Mouse (Mus musculus): Measurements from ENCODE around the gene Tex21. TPM values are rescaled to one million over a fixed set of nuclear protein-coding genes. Genes with fewer than 3 reads are reported as not detected.

Gene Tex21
- 0.30 TPM for total RNA-seq (2023)

DNA sequence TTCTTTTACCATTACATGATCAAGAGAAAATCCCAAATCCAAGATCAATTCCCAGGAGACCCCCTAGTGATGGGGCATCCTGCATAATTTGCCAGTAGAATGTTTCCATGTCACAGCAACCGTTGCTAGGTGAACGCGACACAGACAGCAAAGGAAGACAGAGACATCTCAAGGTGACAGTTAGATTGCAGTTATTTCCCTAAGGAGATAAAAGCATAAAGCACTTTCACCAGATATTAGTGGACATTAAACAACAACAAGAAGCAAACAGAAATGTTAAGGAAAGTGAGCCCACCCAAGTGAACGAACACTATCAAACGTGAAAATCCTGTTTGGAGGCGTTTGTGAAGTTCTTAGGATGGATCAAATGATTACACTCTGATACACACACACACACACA, at the start of gene Tex21:
Gene Tex21, minus strand, starts transcription at position 101 of the 400 bp plus-strand sequence.

DNA sequence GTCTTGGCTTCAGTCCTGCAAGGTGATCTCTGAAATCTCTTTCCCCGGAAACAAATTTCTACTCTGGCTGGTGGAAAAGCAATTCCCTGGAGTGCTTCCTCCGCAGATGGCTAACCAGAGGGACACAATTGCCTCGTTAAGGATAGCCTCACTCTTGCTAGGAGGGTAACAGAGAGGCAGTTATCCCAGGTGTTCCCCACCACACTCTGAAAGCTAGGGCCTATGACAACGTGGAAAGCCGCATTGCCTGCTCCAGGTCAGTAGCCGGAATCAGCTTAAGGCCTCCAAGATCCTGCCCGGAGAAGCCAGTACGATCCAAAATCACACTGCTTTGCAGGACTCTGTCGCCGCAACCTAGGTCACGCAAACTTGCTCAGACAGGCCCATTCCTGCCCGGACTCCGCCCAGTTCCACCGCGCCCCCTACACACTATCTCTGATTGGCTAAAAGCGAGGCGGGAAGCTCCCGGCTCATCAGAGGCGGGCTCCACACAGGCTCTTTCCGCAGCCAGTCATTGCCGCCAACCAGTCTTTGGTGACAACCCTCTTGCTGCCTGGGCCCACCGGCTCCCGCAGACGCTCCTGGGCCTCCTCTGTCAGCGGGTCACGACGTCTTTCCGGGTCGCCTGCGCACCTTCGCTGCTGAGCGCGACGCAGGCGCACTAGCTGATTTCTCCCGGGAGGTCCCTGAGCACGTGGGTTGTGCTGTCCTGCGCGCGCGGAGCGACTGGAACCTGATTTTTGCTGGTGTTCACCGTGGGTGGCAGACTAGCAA, 8.4 kb upstream of the Tex21 start, which contains the start of gene Mthfd1:
Gene Mthfd1, plus strand, starts transcription at position 574 of the 774 bp plus-strand sequence.

DNA sequence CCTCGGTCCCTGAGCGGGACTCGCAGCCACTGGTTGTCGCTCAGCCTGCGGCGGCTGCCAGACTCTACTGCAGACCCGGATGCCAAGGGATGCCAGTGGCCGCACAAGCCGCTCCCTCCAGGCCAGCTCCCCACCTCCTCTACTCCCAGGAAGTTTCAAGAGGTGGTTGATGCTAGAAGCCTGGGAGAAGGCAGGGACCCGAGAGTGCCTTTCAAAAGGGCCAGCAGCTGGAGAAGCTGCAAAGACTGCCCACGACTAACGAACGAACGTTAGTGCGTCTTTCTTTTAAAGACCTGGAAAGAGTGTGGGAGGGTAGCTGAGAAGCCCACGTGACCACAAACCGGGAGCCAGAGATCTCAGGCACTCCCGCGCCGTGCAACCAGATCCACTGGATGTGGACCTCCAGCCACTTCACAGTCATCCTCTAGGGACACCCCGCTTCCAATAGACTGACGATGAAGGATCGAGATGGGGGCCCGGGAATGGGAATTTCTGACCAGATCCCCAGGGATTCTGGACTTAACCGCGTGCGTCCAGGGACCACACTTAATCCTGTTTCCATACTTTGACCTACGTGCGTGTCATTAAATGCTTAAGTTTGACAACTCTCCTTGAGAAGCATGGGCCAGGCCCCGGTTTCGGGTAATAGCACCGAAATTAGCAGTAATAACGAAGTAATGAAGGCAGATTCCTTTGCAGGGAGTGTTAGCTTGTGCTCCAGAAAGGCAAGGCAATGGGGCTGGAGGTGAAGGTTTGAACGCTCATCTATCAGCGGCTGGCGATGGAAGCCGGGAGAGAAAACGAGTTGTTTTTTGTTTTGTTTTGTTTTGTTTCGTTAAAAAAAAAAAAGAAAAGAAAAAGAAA, 69.3 kb downstream of the Tex21 start, which contains the start of gene Esr2:
Gene Esr2, minus strand, starts transcription at position 260 of the 864 bp plus-strand sequence.

Other genes starting within 250 kb of the Tex21 start
- not detected for gene Esr2, start 69.5 kb downstream of the Tex21 start, total RNA-seq (2023)
- 44.1 TPM for gene Mthfd1, start 8.6 kb upstream of the Tex21 start, total RNA-seq (2023)
- gene Akap5, start 78.1 kb upstream of the Tex21 start, total RNA-seq (2023), result 0.74 TPM
- gene Zbtb25, start 122.9 kb upstream of the Tex21 start, total RNA-seq (2023), result 51.6 TPM
- 16.8 TPM for gene Zbtb1, start 123.5 kb upstream of the Tex21 start, total RNA-seq (2023)
- 3.6 TPM for gene Hspa2, start 157.4 kb upstream of the Tex21 start, total RNA-seq (2023)
- gene Ppp1r36, start 170.8 kb upstream of the Tex21 start, total RNA-seq (2023), result not detected